Mouse (Mus musculus) bone marrow macrophage, adult 2 months (primary cell): ENCODE measurements around the gene BC025920. TPM values are rescaled to one million over a fixed set of nuclear protein-coding genes. Genes with fewer than 3 reads are reported as not detected.
A peak's percentile ranks its signal among the peaks of the same experiment; 100 is the strongest.

Experiments
- H3K27ac ChIP-seq: 2 replicates; pipeline ENCODE4 v1.5.1; 2012; ENCODE audit warnings: low read depth, low read length; ENCODE audit not compliant: insufficient read depth
- H3K4me1 ChIP-seq: 2 replicates; pipeline ENCODE4 v1.6.1; 2012; ENCODE audit warnings: low read length; ENCODE audit not compliant: control insufficient read depth, insufficient read depth
- H3K4me3 ChIP-seq: 2 replicates; pipeline ENCODE4 v1.5.1; 2012; ENCODE audit warnings: mild to moderate bottlenecking, low read length, moderate library complexity; ENCODE audit not compliant: insufficient read depth
- CTCF ChIP-seq: IDR thresholded peaks from 2 replicates; pipeline ENCODE4 v1.5.1; 2012; ENCODE audit warnings: low read depth, mild to moderate bottlenecking, low read length, moderate library complexity
- POLR2A ChIP-seq: IDR thresholded peaks from 2 replicates; pipeline ENCODE4 v1.6.1; 2012; ENCODE audit warnings: mild to moderate bottlenecking, low read depth, low read length, borderline replicate concordance
- polyA plus RNA-seq: library from polyadenylated mRNA; stranded (reverse); fragments of >200 nt; gene quantifications from 2 replicates; pipeline ENCODE4 v1.2.4, GENCODE M21; 2012; ENCODE audit not compliant: missing spikeins, insufficient read depth, insufficient read length

BC025920 gene
- polyA plus RNA-seq, 1 experiment: 0.78 TPM

DNA sequence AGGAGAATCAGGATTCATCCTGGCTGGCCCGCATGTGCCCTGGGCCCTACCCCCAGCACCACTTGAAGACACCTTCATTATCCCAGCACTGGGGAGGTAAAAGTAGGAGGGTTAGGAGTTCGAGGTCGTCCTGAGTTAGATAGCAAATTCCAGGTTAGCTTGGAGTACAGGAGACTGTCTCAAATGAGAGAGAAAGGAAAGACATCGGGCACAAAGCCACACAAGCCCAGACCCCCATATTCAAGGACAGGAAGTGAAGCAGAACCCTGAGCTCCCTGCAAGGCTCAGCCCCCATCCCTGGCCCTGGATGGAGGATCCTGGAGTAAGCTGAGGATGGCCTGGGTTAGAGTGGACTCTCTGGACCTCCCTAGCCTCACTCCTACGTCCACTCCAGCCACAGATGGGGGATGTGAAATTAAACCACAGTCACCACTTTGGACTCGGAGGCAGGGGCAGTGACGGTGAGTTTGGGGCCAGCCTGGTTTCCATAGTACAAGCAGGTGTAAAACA is 4.6 kb upstream of the BC025920 start:
- no peak for TF ChIP-seq POLR2A
- TF ChIP-seq CTCF: no peak
- Histone ChIP-seq H3K27ac (no peak overlapping the region), H3K4me3 (peak overlapping the region; percentile 51), H3K4me1 (peaks cover 27% of the 10 kb centered on the region)

DNA sequence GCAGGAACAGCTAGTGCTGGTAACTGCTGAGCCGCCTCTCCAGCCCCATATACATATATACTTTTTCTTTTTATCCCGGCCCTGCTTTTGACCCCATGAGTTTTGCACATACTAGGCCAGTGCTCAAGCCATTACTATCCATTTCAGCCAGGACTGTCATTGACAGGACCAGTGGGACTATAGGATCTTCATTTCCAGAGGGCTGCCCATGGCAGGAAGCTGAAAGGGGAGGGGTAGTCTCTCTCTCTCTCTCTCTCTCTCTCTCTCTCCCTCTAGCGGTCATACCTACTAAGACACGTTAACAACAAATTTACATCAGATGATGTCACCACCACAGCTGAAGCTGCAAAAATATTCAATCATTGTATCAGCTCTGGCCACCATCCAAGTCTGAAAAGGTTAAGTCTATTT is 3.3 kb upstream of the BC025920 start:
- Histone ChIP-seq H3K4me3 (no peak overlapping the region), H3K27ac (no peak overlapping the region), H3K4me1 (peaks cover 30% of the 10 kb centered on the region)
- TF ChIP-seq CTCF: no peak
- no peak for TF ChIP-seq POLR2A

- H3K4me3 ChIP-seq: peak overlapping the region; percentile 54
Measured at GRCm38 (mm10) chr10:81604019-81604967, 1.8 kb upstream of the BC025920 start.

DNA sequence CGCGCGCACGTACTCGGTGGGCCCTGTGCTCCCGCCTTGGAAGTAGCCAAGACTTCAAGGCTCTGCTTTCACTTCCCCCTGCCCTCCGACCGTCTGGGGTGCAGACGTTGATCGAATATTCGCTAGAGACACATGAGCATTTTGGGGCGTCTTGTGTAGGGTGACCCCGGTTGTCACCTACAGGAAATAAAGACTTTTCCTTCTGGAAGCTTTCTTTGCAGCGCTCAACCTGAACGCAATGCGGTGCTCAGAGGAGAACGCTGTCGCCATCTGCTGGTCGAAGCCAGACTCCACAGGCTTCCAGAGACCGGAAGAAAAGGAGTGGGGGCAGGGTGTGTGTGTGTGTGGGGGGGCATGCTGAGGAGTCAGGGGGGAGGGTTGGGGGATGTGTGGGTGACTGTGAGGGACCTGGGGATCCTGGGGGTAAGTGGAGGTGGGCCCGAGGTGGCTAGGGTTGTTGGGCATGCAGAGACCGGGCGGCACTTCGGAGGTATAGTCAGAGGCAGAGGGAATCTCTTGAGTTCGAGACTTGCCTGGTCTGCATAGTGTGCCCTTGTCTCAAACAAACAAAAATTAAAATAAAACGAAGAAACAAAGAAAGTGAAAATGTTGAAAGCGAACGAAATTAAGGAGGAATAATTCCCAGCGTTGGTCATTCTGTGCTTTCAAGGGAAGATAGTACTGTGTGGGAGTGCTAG is 953 bp upstream of the BC025920 start:
- peak overlapping the region; percentile 78 for H3K27ac ChIP-seq
- peak overlapping the region; percentile 61 for H3K4me3 ChIP-seq
- peaks cover 35% of the 10 kb centered on the region for H3K4me1 ChIP-seq
- TF ChIP-seq CTCF: peak; percentile 93
- no peak for TF ChIP-seq POLR2A

More at GRCm38 (mm10) chr10:81604019-81604967, 1.8 kb upstream of the BC025920 start:
- TF ChIP-seq POLR2A: no peak
- no peak for TF ChIP-seq CTCF
- Histone ChIP-seq H3K4me1 (peaks cover 30% of the 10 kb centered on the region), H3K27ac (peak overlapping the region; percentile 57; the same call in 1 of the 2 replicates)

DNA sequence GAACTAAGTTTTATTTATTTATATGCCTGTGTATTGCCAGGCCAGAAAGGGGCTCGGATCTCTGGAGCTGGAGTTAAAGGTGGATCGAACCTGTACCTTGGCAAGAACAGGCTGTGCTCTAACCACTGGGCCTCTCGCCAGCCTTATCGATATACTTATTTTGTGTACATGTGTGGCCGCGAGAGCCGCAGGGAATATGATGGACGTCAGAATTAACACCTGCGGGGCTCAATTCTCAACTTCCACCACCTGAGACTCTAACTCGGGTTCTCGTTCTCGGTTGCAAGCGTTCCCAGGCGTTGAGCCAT is 450 bp upstream of the BC025920 start:
- TF ChIP-seq CTCF (no peak), POLR2A (no peak)

GRCm38 (mm10) chr10:81608308-81608707 is 2.2 kb downstream of the BC025920 start:
- peaks cover 28% of the 10 kb centered on the region for H3K4me1 ChIP-seq
- no peak overlapping the region for H3K4me3 ChIP-seq
- H3K27ac ChIP-seq: no peak overlapping the region
- no peak for TF ChIP-seq CTCF
- no peak for TF ChIP-seq POLR2A

More for the DNA sequence above, 450 bp upstream of the BC025920 start:
- H3K4me3 ChIP-seq: peak overlapping the region; percentile 61
- peaks cover 33% of the 10 kb centered on the region for H3K4me1 ChIP-seq
- H3K27ac ChIP-seq: peak overlapping the region; percentile 78

- H3K4me1 ChIP-seq: peaks cover 15% of the 10 kb centered on the region
- H3K4me3 ChIP-seq: no peak overlapping the region
- TF ChIP-seq POLR2A: no peak
- TF ChIP-seq CTCF: no peak
- peak overlapping the region; percentile 30; the same call in 1 of the 2 replicates for H3K27ac ChIP-seq
Measured at GRCm38 (mm10) chr10:81612779-81613178, 6.7 kb downstream of the BC025920 start.

GRCm38 (mm10) chr10:81615486-81615885 is 9.4 kb downstream of the BC025920 start:
- Histone ChIP-seq H3K27ac (no peak overlapping the region), H3K4me1 (peaks cover 14% of the 10 kb centered on the region), H3K4me3 (no peak overlapping the region)
- TF ChIP-seq CTCF (no peak), POLR2A (no peak)

DNA sequence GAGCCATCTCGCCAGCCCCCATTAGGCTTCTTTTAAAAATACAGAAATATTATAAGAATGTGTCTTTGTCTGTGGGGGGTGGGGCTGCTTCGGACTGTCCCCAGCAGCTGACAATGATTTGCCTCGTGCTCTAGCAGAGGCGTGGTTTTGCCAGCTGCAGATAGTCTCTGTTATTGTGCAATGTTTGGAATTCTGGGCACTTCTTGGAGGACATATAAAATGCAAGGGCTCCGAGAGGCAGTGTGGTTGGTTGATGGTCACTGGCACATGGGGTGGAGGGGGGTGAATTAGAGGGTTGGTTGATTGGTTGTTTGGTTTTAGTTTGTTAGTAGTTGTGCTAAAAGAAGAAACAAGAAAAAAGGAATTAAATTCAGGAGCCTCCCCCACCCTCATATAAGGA is 13.9 kb downstream of the BC025920 start:
- TF ChIP-seq CTCF (no peak), POLR2A (no peak)
- Histone ChIP-seq H3K4me1 (peaks cover 9% of the 10 kb centered on the region), H3K4me3 (no peak overlapping the region), H3K27ac (peak overlapping the region; percentile 60)
